Mouse (Mus musculus) megakaryocyte, embryonic 14.5 days (primary cell): ENCODE measurements around the gene Fkbp5.

ENCODE experiments used
- FLI1 ChIP-seq: IDR thresholded peaks from 2 replicates; pipeline ENCODE4 v1.6.1; 2012; ENCODE audit warnings: low read length, inconsistent platforms, mixed read lengths
- GATA1 ChIP-seq: IDR thresholded peaks from 3 replicates; pipeline ENCODE4 v1.6.1; 2012; ENCODE audit warnings: mixed read lengths, low read length, inconsistent platforms, borderline replicate concordance

GRCm38 (mm10) chr17:28530506-28530905 lies 13.2 kb upstream of the Fkbp5 start, which contains the start of gene Armc12:
- TF ChIP-seq GATA1 (no peak), FLI1 (no peak)
